Mouse (Mus musculus) liver, embryonic 14 days (tissue): ENCODE data around the gene Fau. TPM values are rescaled to one million over a fixed set of nuclear protein-coding genes. Genes with fewer than 3 reads are reported as not detected.

ENCODE experiments used
- polyA plus RNA-seq: library from polyadenylated mRNA; depleted of rRNA; stranded (reverse); fragments of >200 nt; gene quantifications from 2 replicates; pipeline ENCODE4 v1.2.3, GENCODE M21; 2012; rRNA removed

The Fau gene
- polyA plus RNA-seq = 961 and 1,008 TPM in 2 replicates

DNA sequence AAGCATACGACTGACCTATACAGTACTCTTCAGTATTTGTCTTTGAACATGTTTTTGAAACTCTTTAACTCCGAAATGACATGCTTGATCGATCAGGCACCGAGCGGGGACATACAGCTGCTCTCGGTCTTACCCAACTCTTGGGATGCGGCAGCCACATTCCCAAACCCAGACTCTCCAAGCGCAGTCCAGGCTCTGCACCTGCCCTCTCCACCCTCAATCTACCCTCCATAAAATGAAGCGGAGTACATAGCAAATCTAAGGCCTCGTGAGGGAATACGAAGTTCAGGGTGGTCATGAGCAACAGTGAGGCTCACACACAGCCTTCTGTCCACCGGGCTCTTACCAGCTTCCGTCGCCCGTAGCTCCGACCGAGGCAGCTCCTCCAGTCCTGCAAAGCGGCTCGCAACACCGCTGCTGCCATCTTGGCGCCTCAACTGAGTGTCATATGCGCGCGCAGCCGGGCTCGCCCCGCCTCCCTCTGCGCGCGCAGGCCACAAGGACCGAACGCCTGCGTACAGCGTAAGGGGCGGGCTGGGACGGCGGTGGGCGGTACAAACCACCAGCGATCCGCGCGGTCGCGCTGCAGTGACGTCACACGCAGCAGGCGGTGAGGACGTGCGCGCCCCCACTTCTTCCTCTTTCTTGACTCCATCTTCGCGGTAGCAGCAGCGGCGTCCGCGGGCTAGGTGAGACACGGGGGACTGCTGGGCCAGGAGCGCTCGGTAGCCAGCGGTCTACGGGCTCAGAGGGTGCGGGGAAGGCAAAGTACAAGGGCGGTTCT lies at the start of gene Fau, which contains the start of gene Mrpl49:
Fau (plus strand) TSS at position 532 of the 784 bp plus-strand sequence.
Mrpl49 (minus strand) TSS at position 473 of the 784 bp plus-strand sequence.

DNA sequence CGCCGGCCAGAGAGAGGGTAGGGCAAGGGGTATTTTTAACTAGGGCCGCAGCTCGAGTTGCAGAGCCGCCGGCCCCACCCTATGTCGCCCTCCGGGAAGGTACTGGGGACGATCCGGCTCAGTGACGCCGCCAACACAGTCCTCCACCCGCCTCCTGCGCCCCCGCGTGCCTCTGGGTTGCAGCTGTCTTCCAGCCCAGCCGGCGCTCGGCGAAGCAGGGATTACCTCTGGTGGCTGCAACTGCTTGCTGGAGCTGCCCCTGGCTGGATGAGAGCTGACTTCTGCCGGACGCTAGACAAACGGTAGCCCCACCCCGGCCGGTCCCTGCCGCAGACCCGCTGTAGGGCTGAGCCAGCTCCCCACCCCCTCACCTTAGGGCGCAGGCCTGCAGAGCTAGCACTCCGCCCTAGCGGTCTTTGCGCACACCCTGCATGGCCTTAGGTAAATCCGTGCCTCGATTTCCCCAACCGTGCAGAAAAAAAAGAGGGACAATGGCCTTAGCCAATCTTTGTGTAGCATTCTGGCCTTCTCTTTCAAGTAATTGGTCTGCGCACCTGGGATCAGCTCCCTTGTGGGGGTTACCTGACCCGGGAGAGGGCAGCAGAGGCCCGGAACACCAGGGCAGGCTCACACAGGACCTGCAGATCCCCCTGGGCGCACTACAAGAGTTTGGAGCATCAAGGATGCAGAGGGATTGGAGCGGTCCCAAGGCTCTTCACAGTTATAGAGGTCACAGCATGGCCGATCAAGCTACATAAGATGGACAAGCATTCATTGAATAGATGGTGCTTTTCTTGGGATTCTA lies 41.9 kb upstream of the Fau start, which contains the start of gene Capn1:
Capn1 (minus strand) TSS at position 387 of the 805 bp plus-strand sequence.

DNA sequence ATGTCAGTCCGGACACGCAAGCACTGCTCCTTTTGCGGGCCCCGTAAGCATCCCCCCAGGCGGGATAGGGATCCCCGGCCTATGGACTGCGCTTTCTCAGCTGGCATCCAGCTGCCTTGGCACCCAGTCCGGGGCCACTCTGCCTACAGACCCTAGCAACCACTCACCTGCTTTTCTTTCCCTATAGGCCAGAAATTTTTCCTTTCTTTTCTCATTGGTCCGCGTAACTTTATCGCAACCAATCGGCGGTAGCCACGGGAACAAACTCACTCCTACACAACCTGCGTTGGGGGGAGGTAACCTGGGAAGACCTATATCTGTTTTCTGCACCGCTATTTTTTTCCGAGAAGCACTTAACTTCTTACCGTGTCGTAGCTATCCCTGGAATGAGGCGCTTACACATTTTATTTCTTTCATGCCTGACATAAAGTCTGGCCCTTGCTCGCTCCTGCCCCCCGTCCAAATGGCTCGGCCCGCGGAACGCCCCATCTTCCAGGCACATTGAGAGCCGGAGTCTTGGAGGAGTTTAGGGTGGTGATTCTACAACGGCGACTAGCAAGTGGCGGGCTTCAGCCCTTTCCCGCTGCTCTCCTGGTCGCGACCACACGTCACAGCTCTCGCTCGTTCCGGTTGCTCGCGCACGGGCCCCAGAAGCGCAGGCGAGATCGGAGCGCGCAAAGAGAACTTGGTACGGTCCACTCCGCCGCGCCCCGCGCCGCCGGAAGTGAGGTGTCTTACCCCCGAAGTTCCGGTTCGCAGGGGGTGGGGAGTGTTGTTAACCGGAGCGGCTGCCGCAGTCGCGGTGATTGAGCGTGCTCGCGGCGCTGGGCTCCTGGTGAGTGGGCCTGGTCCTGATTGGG lies 11.1 kb upstream of the Fau start, which contains the start of gene Syvn1:
Syvn1 (plus strand) TSS at position 283 of the 860 bp plus-strand sequence.

DNA sequence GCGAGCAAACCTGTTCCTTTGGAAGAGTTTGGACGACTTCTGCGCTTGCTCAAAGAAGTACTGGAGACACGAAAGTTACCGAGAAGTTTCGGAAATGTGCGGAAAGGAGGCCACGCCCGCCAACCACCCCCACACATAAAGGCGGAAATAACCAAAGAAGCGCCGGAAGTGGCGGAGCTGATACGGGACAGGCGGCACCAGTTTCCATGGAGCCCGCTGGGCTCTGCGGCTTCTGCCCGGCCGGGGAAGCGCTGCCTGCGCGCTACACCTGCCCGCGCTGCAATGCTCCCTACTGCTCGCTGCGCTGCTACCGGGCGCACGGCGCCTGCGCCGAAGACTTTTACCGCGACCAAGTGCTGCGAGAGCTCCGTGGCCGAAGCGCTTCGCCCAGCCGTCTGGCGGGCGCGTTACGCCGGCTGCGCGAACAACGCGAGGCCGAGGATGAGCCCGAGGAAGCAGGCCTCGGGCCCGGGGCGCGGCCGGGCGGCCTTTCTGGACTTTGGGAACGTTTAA lies 3.4 kb downstream of the Fau start, which contains the start of gene Znhit2:
Znhit2 (plus strand) TSS at position 172 of the 513 bp plus-strand sequence.

DNA sequence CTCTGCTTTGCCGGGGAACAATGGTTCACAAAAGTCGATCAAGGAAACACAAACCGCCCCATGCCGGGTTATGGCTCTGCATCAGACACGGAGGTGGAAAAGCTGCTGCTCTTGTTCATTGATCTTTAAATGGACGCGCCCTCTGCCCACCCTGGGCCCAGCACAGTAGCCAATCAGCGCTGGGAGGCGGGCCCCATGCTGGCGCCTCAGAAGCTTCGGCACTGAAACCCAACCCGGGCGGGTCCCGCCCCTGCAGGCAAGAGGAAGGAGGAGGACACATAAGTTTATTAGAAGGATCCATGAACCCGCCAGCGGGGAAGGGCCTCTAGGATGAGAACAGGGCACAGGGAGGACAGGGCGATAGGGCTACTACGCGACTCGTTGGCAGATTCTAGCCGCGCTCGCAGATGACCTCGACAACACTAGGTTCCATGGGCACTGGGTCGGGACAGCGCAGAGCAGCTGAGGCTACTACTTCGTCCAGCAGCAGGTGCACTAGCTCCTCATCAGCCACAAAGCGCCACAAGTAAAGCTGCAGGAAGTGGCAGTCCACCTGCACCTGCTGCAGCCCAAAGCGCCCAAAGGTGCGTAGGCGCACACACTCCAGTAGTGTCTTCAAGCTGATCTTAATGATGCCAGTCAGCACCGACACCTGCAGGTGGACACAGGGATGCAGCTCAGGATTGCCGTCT lies 10.2 kb downstream of the Fau start, which contains the start of gene Tm7sf2:
Tm7sf2 (minus strand) TSS at position 650 of the 692 bp plus-strand sequence.

DNA sequence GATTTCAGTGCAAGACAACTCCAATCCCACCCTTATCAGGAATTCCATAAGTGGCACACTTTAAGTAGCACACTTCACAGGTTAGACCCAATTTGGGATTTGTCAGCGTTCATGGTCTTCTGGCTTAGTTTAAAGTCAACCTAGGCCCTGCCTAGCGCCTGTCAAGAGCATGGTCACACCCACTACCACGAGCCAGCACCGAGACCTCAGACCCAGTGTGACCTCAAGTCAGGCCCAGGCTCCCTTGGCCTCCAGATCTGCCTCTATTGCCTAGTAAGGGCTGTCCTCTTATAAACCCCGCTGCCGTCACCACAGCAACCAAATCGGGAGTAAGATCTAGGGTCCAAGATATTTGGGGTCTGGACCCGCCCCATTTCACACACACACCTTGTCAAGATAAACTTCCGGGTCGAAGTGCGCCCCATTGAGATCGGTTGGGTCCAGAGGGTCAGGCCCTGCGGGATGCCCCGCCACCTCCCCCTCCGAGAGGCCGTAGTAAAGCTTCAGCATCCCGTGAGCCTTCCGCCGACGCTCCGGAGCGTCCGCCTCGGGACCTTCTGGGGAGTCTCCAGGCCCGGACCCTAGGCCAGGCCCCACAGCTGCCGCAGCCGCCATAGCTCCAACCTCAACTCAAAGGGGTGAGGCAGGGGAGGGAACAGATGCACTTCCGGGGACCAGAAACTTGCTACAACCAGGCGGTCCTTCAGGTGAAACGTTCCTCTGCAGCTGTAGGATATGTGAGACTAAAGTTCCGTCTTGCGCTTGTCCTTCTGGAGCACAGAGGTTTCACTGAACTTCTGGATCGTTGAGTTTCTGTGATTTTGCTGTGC lies 19.1 kb downstream of the Fau start, which contains the start of gene Vps51:
Vps51 (minus strand) TSS at position 668 of the 830 bp plus-strand sequence.

DNA sequence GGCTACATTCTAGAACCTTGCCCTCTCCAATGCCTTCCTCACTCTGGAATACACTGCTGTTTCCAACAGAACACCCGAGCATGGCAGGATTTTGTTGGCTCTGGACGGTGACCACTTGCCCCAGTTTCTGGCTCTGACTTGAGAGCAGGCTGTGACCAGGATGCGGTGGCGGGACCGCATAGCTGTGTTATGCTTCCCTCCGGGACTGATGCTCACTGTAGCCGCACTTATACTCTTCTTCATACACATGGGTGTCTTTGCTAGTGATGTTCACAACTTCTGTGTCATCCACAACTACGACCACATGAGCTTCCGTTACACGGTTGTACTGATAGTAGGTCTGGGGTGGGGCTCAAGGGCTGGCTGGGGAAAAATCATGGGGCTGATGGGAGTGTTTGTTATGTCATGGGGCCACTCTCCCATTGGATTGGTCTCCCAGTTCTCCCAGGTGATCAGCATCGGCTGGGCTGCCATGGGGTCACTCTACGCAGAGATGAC lies 22.4 kb downstream of the Fau start, which contains the start of gene Tmem262:
Tmem262 (plus strand) TSS at position 51 of the 498 bp plus-strand sequence.

DNA sequence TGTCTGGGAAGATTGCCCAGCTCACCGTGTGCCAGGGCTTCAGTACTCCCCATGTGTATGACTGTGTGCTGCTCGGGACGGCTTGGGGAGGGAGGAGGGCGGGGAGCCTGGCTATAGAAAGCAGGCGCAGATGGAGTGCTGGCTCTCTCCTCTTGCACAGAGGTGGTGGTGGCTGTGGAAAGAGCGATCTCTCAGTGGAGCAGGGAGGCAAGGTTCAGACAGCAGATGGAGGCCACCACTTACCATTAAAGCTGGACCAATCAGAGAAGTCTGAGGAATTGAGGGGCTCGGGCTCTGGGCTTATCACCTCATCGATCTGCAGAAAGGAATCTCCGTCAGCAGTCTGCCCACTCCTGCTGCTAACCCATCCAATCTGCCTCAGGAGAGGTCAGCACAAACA lies 24.5 kb downstream of the Fau start, which contains the start of gene Gm28374:
Gm28374 (minus strand) TSS at position 101 of the 400 bp plus-strand sequence.

DNA sequence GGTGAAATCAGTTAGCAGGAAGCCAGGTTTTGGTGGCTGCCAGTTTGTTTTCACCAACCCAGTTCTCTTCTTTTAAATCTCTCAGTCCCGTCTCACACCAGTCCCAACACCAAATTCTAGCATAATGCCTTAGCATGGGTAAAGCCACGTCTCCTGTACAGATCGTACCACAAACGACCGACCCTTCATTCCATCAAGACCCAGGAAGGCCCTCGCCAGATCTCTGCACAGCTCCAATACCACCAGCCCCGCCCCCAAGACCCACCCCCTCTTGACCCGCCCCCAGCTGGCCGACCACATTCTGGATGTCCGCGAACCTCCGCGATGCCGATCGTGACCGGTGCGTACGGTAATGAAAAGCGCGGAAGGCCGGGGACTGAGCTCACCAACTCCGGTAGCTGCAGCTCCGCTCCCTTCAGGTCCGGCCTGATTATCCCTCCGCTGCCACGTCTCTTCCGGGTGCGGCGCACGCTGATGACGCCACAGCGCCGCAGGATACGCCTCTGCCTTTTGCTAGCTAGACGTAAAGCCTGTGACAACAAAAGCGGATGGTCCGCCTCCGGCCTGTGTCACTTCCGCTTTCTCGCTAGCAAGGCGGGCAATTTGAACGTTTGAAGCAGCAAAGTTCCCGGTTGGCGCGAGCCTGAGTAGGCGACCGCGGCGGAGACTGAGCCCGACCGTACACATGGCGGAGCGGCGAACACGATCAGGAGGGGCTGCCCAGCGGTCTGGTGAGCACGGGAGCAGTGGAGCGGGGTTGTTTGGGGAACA lies 27.0 kb downstream of the Fau start, which contains the start of the genes Zfpl1 and Cdca5:
Zfpl1 (minus strand) TSS at position 479 of the 771 bp plus-strand sequence.
Cdca5 (plus strand) TSS at position 506 of the 771 bp plus-strand sequence.

DNA sequence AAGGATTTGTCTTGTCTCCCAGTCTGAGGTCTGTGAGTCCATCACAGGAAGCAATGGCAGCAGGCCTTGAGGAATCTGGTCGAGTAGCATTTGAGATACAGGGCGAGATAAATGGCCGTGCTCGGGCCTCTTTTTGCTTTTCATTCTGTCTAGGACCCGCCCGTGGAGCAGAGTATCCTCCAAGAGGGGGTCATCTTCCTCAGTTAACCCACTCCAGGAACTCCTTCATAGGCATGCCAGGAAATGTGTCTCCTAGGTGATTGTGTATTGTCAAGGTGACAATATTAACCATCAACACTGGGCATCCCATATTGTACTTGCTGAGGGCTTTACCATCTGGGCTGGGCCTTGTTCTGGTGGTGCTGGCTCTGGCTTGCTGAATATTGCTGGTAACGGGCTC lies 36.5 kb downstream of the Fau start, which contains the start of gene AC131692.1:
AC131692.1 (plus strand) TSS at position 301 of the 400 bp plus-strand sequence.

DNA sequence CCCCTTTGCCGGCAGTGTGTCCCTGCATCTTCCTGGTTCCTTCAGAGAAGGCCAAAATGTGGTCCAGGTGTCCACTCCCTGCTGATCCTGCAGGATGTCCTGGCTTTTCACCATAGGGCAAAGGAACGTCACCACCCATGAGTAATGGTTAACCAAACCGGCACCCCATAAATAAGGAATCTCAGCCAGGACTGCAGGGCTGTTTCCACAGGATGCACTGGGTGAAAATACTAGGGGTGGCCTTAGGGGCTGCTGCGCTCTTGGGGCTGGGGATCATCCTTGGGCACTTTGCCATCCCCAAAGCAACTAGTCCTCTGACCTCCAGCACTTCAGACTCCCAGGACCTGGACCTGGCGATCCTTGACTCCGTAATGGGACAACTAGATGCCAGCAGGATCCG lies 47.9 kb downstream of the Fau start, which contains the start of gene Naaladl1:
Naaladl1 (plus strand) TSS at position 197 of the 400 bp plus-strand sequence.

Other genes with a start within 250 kb of the Fau start
- gene Frmd8, start 182.6 kb upstream of the Fau start, polyA plus RNA-seq = 5.5 and 7.0 TPM in 2 replicates
- gene Slc25a45, start 180.0 kb upstream of the Fau start, polyA plus RNA-seq = 5.2 and 7.1 TPM in 2 replicates
- gene Tigd3, start 163.7 kb upstream of the Fau start, polyA plus RNA-seq = 2.2 and 2.7 TPM in 2 replicates
- gene Dpf2, start 144.8 kb upstream of the Fau start, polyA plus RNA-seq = 31.1 and 35.5 TPM in 2 replicates
- 2.2 and 2.3 TPM in 2 replicates for gene Cdc42ep2, start 133.0 kb upstream of the Fau start, polyA plus RNA-seq
- 55.8 and 62.7 TPM in 2 replicates for gene Pola2, start 93.6 kb upstream of the Fau start, polyA plus RNA-seq
- not detected in 2 replicates for gene Slc22a20, start 71.7 kb upstream of the Fau start, polyA plus RNA-seq
- 24.8 and 29.9 TPM in 2 replicates for gene Capn1, start 41.9 kb upstream of the Fau start, polyA plus RNA-seq
- 8.8 and 11.9 TPM in 2 replicates for gene Syvn1, start 11.3 kb upstream of the Fau start, polyA plus RNA-seq
- gene Mrpl49, start 59 bp upstream of the Fau start, polyA plus RNA-seq = 28.3 and 34.1 TPM in 2 replicates
- 13.5 and 15.6 TPM in 2 replicates for gene Znhit2, start 3.3 kb downstream of the Fau start, polyA plus RNA-seq
- 29.2 and 36.4 TPM in 2 replicates for gene Tm7sf2, start 10.5 kb downstream of the Fau start, polyA plus RNA-seq
- gene Vps51, start 19.4 kb downstream of the Fau start, polyA plus RNA-seq = 20.8 and 25.0 TPM in 2 replicates
- gene Tmem262, start 22.2 kb downstream of the Fau start, polyA plus RNA-seq = 0.06 TPM in 1 of 2 replicates, not detected in the other
- 0.17 and 0.19 TPM in 2 replicates for gene Gm28374, start 24.4 kb downstream of the Fau start, polyA plus RNA-seq
- gene Zfpl1, start 27.1 kb downstream of the Fau start, polyA plus RNA-seq = 17.3 and 21.2 TPM in 2 replicates
- 22.5 and 26.6 TPM in 2 replicates for gene Cdca5, start 27.1 kb downstream of the Fau start, polyA plus RNA-seq
- gene AC131692.1, start 36.6 kb downstream of the Fau start, polyA plus RNA-seq = 0.50 and 0.53 TPM in 2 replicates
- 4.2 and 4.4 TPM in 2 replicates for gene Naaladl1, start 47.9 kb downstream of the Fau start, polyA plus RNA-seq
- gene Sac3d1, start 60.8 kb downstream of the Fau start, polyA plus RNA-seq = 15.7 and 17.5 TPM in 2 replicates
- 37.2 and 41.0 TPM in 2 replicates for gene Snx15, start 70.5 kb downstream of the Fau start, polyA plus RNA-seq
- 0.27 and 0.37 TPM in 2 replicates for gene Batf2, start 83.1 kb downstream of the Fau start, polyA plus RNA-seq
- 22.1 and 23.4 TPM in 2 replicates for gene Arl2, start 83.7 kb downstream of the Fau start, polyA plus RNA-seq
- not detected in 2 replicates for gene Majin, start 126.5 kb downstream of the Fau start, polyA plus RNA-seq
- gene Gpha2, start 168.5 kb downstream of the Fau start, polyA plus RNA-seq = 0.07 and 0.08 TPM in 2 replicates
- gene Ppp2r5b, start 178.0 kb downstream of the Fau start, polyA plus RNA-seq = 2.7 and 2.8 TPM in 2 replicates
- 4.1 and 5.0 TPM in 2 replicates for gene Atg2a, start 183.8 kb downstream of the Fau start, polyA plus RNA-seq
- gene Ehd1, start 218.9 kb downstream of the Fau start, polyA plus RNA-seq = 64.9 and 71.3 TPM in 2 replicates
- gene Cdc42bpg, start 248.6 kb downstream of the Fau start, polyA plus RNA-seq = 2.0 TPM in 2 replicates